Mouse (Mus musculus) neural tube, embryonic 14.5 days (tissue): ENCODE measurements at regions not wholly inside any gene's neighbourhood (a gene's known extent, or its start where the extent isn't known, plus 50 kb on each side); places are given as distances from the start of the nearest gene placed in this dataset.
A peak's percentile ranks its signal among the peaks of the same experiment; 100 is the strongest.

ENCODE experiments used
- ATAC-seq: fragments of 200-750 bp; cut with Nextera tagmentation; 2 replicates; pipeline ENCODE4 v1.8.0; 2017; ENCODE audit warnings: low read depth, mild to moderate bottlenecking, moderate TSS enrichment, moderate library complexity
- H3K27ac ChIP-seq: fragments of 300-500 bp; sonication (generic); 2 replicates; pipeline ENCODE4 v1.5.1; 2014; ENCODE audit warnings: low read depth, mild to moderate bottlenecking, control low read depth, low read length, moderate library complexity, mixed read lengths
- H3K27me3 ChIP-seq: fragments of 300-500 bp; sonication (generic); 2 replicates; pipeline ENCODE4 v1.6.1; 2014; ENCODE audit warnings: low read length; ENCODE audit not compliant: control insufficient read depth, insufficient read depth
- H3K36me3 ChIP-seq: fragments of 300-500 bp; sonication (generic); 2 replicates; pipeline ENCODE4 v1.6.1; 2014; ENCODE audit warnings: low read length, mixed read lengths; ENCODE audit not compliant: control insufficient read depth, insufficient read depth
- H3K4me1 ChIP-seq: fragments of 300-500 bp; sonication (generic); 2 replicates; pipeline ENCODE4 v1.6.1; 2014; ENCODE audit warnings: low read length; ENCODE audit not compliant: control insufficient read depth, insufficient read depth
- H3K4me2 ChIP-seq: fragments of 300-500 bp; sonication (generic); 2 replicates; pipeline ENCODE4 v1.6.1; 2014; ENCODE audit warnings: mild to moderate bottlenecking, low read depth, low read length, control low read depth
- H3K4me3 ChIP-seq: fragments of 300-500 bp; sonication (generic); 2 replicates; pipeline ENCODE4 v1.5.1; 2014; ENCODE audit warnings: low read depth, low read length, control low read depth, mixed read lengths
- H3K9ac ChIP-seq: fragments of 300-500 bp; sonication (generic); replicated peaks from 2 replicates; pipeline ENCODE4 v1.6.1; 2014; ENCODE audit warnings: low read depth, mild to moderate bottlenecking, control low read depth, low read length, mixed read lengths
- H3K9me3 ChIP-seq: fragments of 300-500 bp; sonication (generic); 2 replicates; pipeline ENCODE4 v1.6.1; 2016; ENCODE audit warnings: low read length; ENCODE audit not compliant: control insufficient read depth
- WGBS: fragments of 180-500 bp; shearing (Covaris S2); extraction: QIAGEN DNeasy Blood & Tissue Kit; methylation state at CpG from one replicate; pipeline ENCODE4 v1.1.7; 2014; 5-methylcytosine and 5-hydroxymethylcytosine counted together

DNA sequence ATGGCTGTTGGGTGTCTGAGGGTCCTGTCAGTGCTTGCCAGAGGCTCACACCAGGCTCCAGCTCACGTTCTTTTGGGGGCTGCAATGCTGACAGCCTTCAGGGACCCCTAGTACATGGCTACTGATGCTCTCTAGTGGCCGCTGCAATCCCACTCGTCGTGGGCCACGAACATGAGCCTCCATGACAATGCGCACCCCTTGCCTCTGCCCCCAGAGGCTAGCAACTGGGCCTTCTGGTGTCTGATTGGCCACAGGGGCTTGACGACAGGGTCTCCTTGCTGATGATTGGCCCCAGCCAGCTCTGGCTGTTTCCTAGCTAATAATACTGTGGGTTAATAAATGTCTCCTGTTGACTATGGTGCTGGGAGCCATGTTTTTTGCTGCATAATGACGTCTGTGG is 61.1 kb downstream of the Rtl1 start:
- Histone ChIP-seq H3K4me1 (no peaks in the 10 kb centered on the region), H3K4me3 (no peak overlapping the region), H3K27ac (peak overlapping the region; percentile 85; the same call in 1 of the 2 replicates), H3K9me3 (peaks cover 5% of the 10 kb centered on the region), H3K36me3 (no peaks in the 10 kb centered on the region), H3K9ac (no peak overlapping the region), H3K4me2 (no peak overlapping the region; the same call in 1 of the 2 replicates), H3K27me3 (no peaks in the 10 kb centered on the region)
- ATAC-seq, result peak; percentile 57; the same call in 1 of the 2 replicates
- WGBS, result 61% methylated on average over 8 of the region's 8 CpGs

DNA sequence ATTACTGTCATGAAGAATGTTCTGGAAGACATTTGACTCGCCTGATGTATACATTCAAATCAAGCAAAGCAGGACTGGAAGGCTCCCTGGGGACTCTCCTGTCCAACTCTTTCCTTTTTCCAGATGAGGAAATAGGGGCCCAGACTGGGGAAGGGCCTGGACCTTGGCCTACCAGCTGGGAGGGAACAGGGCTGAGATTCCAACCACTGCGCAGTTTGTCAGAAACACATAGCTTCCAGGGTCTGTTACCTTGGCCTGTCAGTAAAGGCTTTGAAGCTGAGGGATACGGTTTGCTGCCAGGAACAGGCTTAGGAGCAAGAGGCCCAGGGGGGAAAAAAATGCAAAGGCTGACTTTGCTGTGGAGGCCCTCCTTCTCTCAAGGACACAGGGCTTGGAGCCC is 61.5 kb downstream of the Rtl1 start:
- no peak for ATAC-seq
- Histone ChIP-seq H3K9ac (no peak overlapping the region), H3K9me3 (peaks cover 5% of the 10 kb centered on the region), H3K27ac (no peak overlapping the region), H3K4me3 (no peak overlapping the region), H3K4me1 (no peaks in the 10 kb centered on the region), H3K4me2 (no peak overlapping the region), H3K27me3 (no peaks in the 10 kb centered on the region), H3K36me3 (no peaks in the 10 kb centered on the region)
- WGBS, result 93% methylated on average over 3 of the region's 3 CpGs

DNA sequence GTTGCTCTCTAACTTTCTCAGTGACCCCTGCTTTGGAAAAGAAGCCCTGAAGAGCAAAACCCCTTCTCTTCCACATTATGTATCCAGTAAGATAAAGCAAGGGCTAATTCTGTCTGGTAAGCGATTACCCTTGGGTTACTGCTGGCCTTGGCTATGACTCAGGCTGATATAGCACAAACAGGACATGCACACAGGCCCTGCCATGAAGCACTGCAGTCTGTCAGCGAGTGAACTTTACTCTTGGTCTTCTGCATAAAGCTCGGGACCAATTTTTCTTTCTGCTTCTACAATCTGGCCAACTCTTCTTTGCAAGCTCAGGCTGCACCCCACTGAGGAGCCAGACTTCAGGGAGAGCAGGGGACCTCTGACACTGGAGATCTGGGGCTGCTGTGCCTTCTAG is 63.6 kb downstream of the Rtl1 start:
- Histone ChIP-seq H3K9ac (no peak overlapping the region), H3K4me1 (no peaks in the 10 kb centered on the region), H3K9me3 (peaks cover 5% of the 10 kb centered on the region), H3K4me3 (no peak overlapping the region), H3K36me3 (no peaks in the 10 kb centered on the region), H3K27ac (no peak overlapping the region), H3K27me3 (no peaks in the 10 kb centered on the region), H3K4me2 (no peak overlapping the region)
- 78% methylated on average over 3 of the region's 3 CpGs for WGBS
- no peak for ATAC-seq

DNA sequence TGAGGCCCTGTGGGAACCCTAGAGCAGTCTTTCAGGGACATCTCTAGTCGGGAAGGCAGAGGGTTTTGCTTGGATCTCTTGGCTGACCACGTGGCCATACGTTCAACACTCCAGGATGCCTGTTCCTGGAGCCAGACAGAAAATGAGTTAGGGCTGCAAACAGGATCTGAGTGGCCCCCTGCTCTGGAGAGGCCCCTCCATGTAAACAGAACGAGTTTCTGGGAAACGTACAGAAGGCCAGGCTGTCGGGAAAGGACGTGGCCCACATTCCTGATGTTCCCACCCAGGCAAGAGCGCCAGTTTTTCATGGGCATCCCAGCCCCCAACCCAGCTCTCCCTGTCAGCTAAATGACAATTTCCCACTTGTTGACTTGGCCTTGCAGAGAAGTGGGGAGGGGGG is 67.7 kb downstream of the Rtl1 start:
- Histone ChIP-seq H3K4me2 (no peak overlapping the region), H3K36me3 (no peaks in the 10 kb centered on the region), H3K9ac (no peak overlapping the region), H3K9me3 (0 out of 2 replicates have a peak, but pooled peaks cover under 1% of the 10 kb centered on the region), H3K27me3 (no peaks in the 10 kb centered on the region), H3K4me3 (no peak overlapping the region), H3K27ac (no peak overlapping the region), H3K4me1 (no peaks in the 10 kb centered on the region)
- no peak for ATAC-seq
- 71% methylated on average over 8 of the region's 8 CpGs for WGBS

DNA sequence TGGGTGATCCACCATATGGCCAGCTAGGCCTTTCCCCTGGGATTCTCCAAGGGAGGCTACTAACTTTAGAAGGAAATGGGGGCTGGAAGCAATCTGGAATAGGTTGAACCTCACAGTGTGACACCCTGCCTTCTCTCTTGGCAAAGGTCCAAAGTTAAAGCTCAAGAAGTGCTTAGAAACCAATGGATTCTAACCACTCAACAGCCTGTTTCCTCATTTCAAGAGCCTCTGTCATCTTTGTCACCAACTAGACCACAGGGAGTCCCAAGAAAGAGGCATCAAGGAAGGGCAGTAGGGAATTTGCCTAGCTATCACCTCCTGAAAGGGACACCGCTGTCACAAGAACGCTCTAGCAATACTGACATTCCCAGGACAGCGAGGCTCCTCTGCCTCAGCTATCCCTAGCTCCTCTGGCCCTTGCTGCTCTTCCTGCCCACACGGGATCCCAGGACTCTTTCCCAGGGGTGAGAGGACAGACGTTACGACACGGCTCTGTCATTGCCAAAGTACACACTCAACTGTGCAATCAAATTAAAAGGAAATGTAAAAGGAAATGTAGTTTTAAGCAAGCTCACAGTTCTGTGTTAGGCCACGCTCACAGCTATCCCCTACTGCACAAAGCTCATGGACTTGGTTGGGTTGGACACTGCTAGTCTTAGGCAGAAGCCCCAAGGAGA is 68.6 kb downstream of the Rtl1 start:
- 78% methylated on average over 8 of the region's 8 CpGs for WGBS
- no peak for ATAC-seq
- no peaks in the 10 kb centered on the region for H3K4me1 ChIP-seq

DNA sequence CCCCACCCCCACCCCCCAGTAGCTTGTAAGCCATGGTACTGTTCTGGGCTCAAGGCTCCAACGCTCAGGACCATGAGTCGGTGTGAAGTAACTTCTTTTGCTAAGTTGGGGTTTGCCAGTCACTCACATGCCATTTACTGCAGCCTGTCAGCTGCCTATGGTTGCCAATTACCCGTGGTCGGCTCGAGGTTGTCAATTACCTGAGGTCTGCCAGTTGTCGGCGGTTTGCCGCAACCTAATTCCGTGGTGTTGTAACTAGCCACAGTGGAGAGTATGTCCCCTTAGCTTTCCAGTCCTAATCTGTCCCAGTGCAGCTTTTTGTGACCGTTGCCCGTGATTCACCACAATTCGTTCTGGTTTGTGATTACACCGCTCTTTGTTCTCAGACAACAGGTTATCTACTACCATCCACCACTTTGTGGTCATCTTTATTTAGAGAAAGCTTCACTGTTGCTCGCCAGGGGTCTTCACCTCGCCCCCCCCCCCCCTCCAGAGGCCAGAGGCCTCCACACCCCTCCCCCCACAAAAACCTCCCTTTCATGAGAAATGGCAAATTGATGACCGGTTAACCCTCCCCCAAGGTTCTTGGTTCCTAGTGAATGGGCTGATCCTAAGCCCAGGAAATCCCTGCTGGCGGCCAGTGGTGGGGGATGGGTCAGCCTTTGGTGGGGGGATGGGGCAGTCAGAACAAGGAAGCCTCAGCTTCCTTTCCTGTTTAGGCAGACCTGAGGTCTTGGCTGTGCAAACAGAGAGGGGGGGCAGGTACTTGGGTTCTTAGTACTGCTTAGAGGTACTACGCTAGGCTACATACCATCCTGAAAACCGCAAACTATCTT is 69.7 kb downstream of the Rtl1 start:
- Histone ChIP-seq H3K4me3 (no peak overlapping the region), H3K4me2 (no peak overlapping the region), H3K27ac (no peak overlapping the region), H3K9me3 (0 out of 2 replicates have a peak, but pooled peaks cover 4% of the 10 kb centered on the region), H3K27me3 (no peaks in the 10 kb centered on the region), H3K36me3 (no peaks in the 10 kb centered on the region), H3K4me1 (no peaks in the 10 kb centered on the region), H3K9ac (no peak overlapping the region)
- no peak for ATAC-seq
- 53% methylated on average over 18 of the region's 19 CpGs for WGBS

More for the DNA sequence above, 68.6 kb downstream of the Rtl1 start:
- Histone ChIP-seq H3K9me3 (0 out of 2 replicates have a peak, but pooled peaks cover 4% of the 10 kb centered on the region), H3K27me3 (no peaks in the 10 kb centered on the region), H3K9ac (no peak overlapping the region), H3K27ac (no peak overlapping the region), H3K4me3 (no peak overlapping the region), H3K36me3 (no peaks in the 10 kb centered on the region), H3K4me2 (no peak overlapping the region)

DNA sequence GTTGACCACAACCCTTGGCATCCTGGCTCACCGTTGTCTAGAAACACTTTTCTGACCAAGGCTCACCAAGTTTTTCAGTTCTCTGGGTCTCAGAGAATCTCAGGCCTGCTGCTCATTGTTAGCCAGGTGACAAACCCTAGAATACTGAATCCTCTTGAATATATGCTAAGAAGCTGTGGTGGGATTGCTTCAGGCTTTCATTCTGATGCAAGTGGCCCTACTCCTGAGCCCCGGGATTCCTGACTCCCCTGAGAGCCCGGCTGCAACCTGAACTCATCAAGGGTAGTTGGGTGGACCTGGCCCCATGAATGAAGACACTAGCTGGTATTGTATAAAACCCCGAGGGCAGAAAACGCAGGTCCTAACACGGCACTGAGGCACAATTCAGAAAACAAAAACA is 70.6 kb downstream of the Rtl1 start:
- Histone ChIP-seq H3K9ac (no peak overlapping the region), H3K27ac (no peak overlapping the region), H3K9me3 (0 out of 2 replicates have a peak, but pooled peaks cover 4% of the 10 kb centered on the region), H3K36me3 (no peaks in the 10 kb centered on the region), H3K4me2 (no peak overlapping the region), H3K4me1 (no peaks in the 10 kb centered on the region), H3K27me3 (no peaks in the 10 kb centered on the region), H3K4me3 (no peak overlapping the region)
- WGBS, result 47% methylated on average over 6 of the region's 6 CpGs
- ATAC-seq, result no peak

DNA sequence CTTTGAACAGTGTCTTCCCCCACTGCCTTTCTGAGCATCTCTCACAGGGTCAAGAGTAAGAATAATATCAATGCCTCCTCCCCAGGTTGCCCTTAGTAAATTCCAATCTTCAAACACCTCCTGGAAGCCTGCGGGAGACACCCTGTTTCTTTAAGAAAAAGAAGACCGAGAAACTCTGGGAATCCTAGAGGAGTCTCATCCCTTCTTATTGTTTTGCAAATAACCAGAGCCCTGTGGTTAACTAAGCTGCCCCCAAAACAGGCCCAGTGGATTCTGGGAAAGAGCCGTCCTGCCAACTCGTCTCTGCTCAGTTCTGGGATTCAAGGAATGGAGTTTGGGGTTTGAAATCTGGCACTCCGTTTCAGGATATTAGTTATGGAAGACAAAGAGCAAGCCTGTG is 71.2 kb downstream of the Rtl1 start:
- Histone ChIP-seq H3K9me3 (0 out of 2 replicates have a peak, but pooled peaks cover 4% of the 10 kb centered on the region), H3K4me2 (no peak overlapping the region), H3K9ac (no peak overlapping the region), H3K4me3 (no peak overlapping the region), H3K27me3 (no peaks in the 10 kb centered on the region), H3K27ac (no peak overlapping the region), H3K4me1 (no peaks in the 10 kb centered on the region), H3K36me3 (no peaks in the 10 kb centered on the region)
- no peak for ATAC-seq
- 57% methylated on average over 5 of the region's 5 CpGs for WGBS

DNA sequence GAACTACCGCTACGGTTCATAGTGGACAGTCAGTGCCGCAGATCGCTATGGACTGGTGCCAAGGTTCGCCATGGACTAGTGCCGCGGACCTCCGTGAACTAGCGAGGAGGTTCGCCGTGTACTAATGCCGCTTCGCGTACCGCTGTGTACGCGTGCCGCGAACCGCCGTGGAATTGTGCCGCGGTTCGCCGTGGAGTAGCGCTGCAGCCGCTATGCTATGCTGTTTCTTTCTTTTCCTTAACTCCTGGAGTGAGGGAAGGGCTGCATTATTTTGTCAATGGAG is 71.9 kb downstream of the Rtl1 start:
- no peak overlapping the region for H3K9ac ChIP-seq
- WGBS, result 43% methylated on average over 27 of the region's 27 CpGs
- no peaks in the 10 kb centered on the region for H3K4me1 ChIP-seq
- ATAC-seq, result no peak
- no peak overlapping the region for H3K27ac ChIP-seq
- H3K27me3 ChIP-seq, result no peaks in the 10 kb centered on the region
- H3K36me3 ChIP-seq, result no peaks in the 10 kb centered on the region
- 0 out of 2 replicates have a peak, but pooled peaks cover 4% of the 10 kb centered on the region for H3K9me3 ChIP-seq
- no peak overlapping the region for H3K4me3 ChIP-seq
- H3K4me2 ChIP-seq, result peak overlapping the region; percentile 45
